Comparison of ENCODE assay signal across 8 mouse cellular contexts in genomic region chr3:84352353-84353034, GRCm38 (mm10). TPM values are rescaled to one million over a fixed set of nuclear protein-coding genes. Genes with fewer than 3 reads are reported as not detected.
A peak's percentile ranks its signal among the peaks of the same experiment; 100 is the strongest.
DNase-seq lines count a peak whose midpoint lies in the region; ATAC-seq and TF ChIP-seq lines count a peak whose summit lies in the region.

No protein-coding gene starts in this region.

- TF ChIP-seq CTCF in heart, postnatal 0 days (IDR thresholded peaks at IDR 0.05; ENCODE audit: low read depth): peak; percentile 81

- peaks cover 23% of the 10 kb centered on the region for H3K4me1 ChIP-seq in hindbrain, embryonic 10.5 days (replicated peaks)
- H3K4me1 ChIP-seq in hindbrain, embryonic 13.5 days (replicated peaks): no peaks in the 10 kb centered on the region
- H3K4me1 ChIP-seq in heart, postnatal 0 days (ENCODE audit: control insufficient read depth, insufficient read depth): no peaks in the 10 kb centered on the region
- no peaks in the 10 kb centered on the region for H3K4me1 ChIP-seq in midbrain, embryonic 11.5 days (ENCODE audit: control insufficient read depth, insufficient read depth, low read length)

- ATAC-seq in hindbrain, embryonic 13.5 days (ENCODE audit: low FRiP score): no peak
- ATAC-seq in heart, postnatal 0 days (ENCODE audit: insufficient read depth, low read depth): no peak
- no peak for ATAC-seq in midbrain, embryonic 11.5 days (ENCODE audit: low FRiP score)

- peak; percentile 80 for DNase-seq in hindbrain, embryonic 10.5 days (ENCODE audit: low spot score)
- peak; percentile 75 for DNase-seq in adipocyte (ENCODE audit: low spot score)
- DNase-seq in embryo, embryonic 10 days (ENCODE audit: low spot score): peak; percentile 89
- peak; percentile 52 for DNase-seq in heart, postnatal 0 days (ENCODE audit: low spot score)
- DNase-seq in layer of hippocampus, postnatal 36 days: peak; percentile 46 to 56
- DNase-seq in midbrain, embryonic 11.5 days (ENCODE audit: low spot score, missing footprints): peak; percentile 98
- DNase-seq in spleen, postnatal 4 days (ENCODE audit: low spot score in 2 of 2): peak; percentile 78 to 93

- H3K9ac ChIP-seq in hindbrain, embryonic 13.5 days: no peak overlapping the region
- no peak overlapping the region for H3K9ac ChIP-seq in heart, postnatal 0 days (replicated peaks; ENCODE audit: low read depth, low read length)
- H3K9ac ChIP-seq in midbrain, embryonic 11.5 days (ENCODE audit: low read length): no peak overlapping the region

- no peaks in the 10 kb centered on the region for H3K36me3 ChIP-seq in hindbrain, embryonic 10.5 days
- H3K36me3 ChIP-seq in hindbrain, embryonic 13.5 days: no peaks in the 10 kb centered on the region
- H3K36me3 ChIP-seq in heart, postnatal 0 days (replicated peaks; ENCODE audit: control insufficient read depth, insufficient read depth, low read length): no peaks in the 10 kb centered on the region
- no peaks in the 10 kb centered on the region for H3K36me3 ChIP-seq in midbrain, embryonic 11.5 days (ENCODE audit: control insufficient read depth, insufficient read depth, low read length)

- whole genome bisulfite sequencing in hindbrain, embryonic 10.5 days: 37% methylated on average over 5 of the region's 5 CpGs
- WGBS in hindbrain, embryonic 13.5 days: 48% methylated on average over 5 of the region's 5 CpGs
- WGBS in heart, postnatal 0 days: 49% methylated on average over 5 of the region's 5 CpGs
- WGBS in midbrain, embryonic 11.5 days: 47% methylated on average over 5 of the region's 5 CpGs

- no peaks in the 10 kb centered on the region for H3K9me3 ChIP-seq in hindbrain, embryonic 10.5 days
- no peaks in the 10 kb centered on the region for H3K9me3 ChIP-seq in hindbrain, embryonic 13.5 days
- H3K9me3 ChIP-seq in heart, postnatal 0 days (replicated peaks; ENCODE audit: control insufficient read depth, low read length): no peaks in the 10 kb centered on the region
- H3K9me3 ChIP-seq in midbrain, embryonic 11.5 days (ENCODE audit: control insufficient read depth, low read length): no peaks in the 10 kb centered on the region

- no peak overlapping the region for H3K27ac ChIP-seq in hindbrain, embryonic 10.5 days
- no peak overlapping the region for H3K27ac ChIP-seq in hindbrain, embryonic 13.5 days
- no peak overlapping the region for H3K27ac ChIP-seq in heart, postnatal 0 days (ENCODE audit: low read depth)
- no peak overlapping the region for H3K27ac ChIP-seq in midbrain, embryonic 11.5 days (ENCODE audit: low read depth, low read length)

- no peak overlapping the region for H3K4me2 ChIP-seq in hindbrain, embryonic 13.5 days
- no peak overlapping the region for H3K4me2 ChIP-seq in heart, postnatal 0 days (ENCODE audit: low read depth, low read length)
- H3K4me2 ChIP-seq in midbrain, embryonic 11.5 days: no peak overlapping the region

- no peak overlapping the region for H3K4me3 ChIP-seq in hindbrain, embryonic 10.5 days
- H3K4me3 ChIP-seq in hindbrain, embryonic 13.5 days: no peak overlapping the region
- no peak overlapping the region for H3K4me3 ChIP-seq in heart, postnatal 0 days (ENCODE audit: low read depth, low read length)
- H3K4me3 ChIP-seq in midbrain, embryonic 11.5 days (ENCODE audit: low read depth, low read length): no peak overlapping the region

- H3K27me3 ChIP-seq in hindbrain, embryonic 10.5 days (ENCODE audit: insufficient read depth, poor library complexity, severe bottlenecking): peaks cover 5% of the 10 kb centered on the region
- peaks cover 9% of the 10 kb centered on the region; the same call in 1 of the 2 replicates for H3K27me3 ChIP-seq in hindbrain, embryonic 13.5 days
- peaks cover 9% of the 10 kb centered on the region; the same call in 1 of the 2 replicates for H3K27me3 ChIP-seq in heart, postnatal 0 days (ENCODE audit: control insufficient read depth, insufficient read depth, low read length)
- no peaks in the 10 kb centered on the region for H3K27me3 ChIP-seq in midbrain, embryonic 11.5 days (ENCODE audit: control insufficient read depth, insufficient read depth, low read length)

- no peak for TF ChIP-seq EP300 in heart, postnatal 0 days (IDR thresholded peaks at IDR 0.05; ENCODE audit: low read depth)

RNA-seq across cellular contexts. Expression of gene Trim2, which starts 45.8 kb away (rescaled TPM):
- polyA plus RNA-seq in hindbrain, embryonic 10.5 days (2016; fragmentation: Nextera tagmentation; extraction: Ambion mirVana): 65.9 and 87.0 TPM in 2 replicates
- polyA plus RNA-seq in hindbrain, embryonic 13.5 days (2015; fragmentation: Nextera tagmentation; extraction: Ambion mirVana): 131 and 137 TPM in 2 replicates
- 6.1 and 11.0 TPM in 2 replicates for total RNA-seq in heart, postnatal 0 days (2014; rRNA removed; ENCODE audit: low replicate concordance)
- 4.9 and 6.0 TPM in 2 replicates for polyA plus RNA-seq in heart, postnatal 0 days (2015; fragmentation: Nextera tagmentation; extraction: Ambion mirVana)
- 100 to 1,000 TPM; 410 to 433 TPM for total RNA-seq in layer of hippocampus, postnatal 36 days (2021)
- polyA plus RNA-seq in midbrain, embryonic 11.5 days (2014; fragmentation: Nextera tagmentation; extraction: Ambion mirVana): 128 and 137 TPM in 2 replicates
